Mouse (Mus musculus) v-Abl transformed pro-B cells (cell line): ENCODE results near the gene Ntrk3.

Experiments
- in situ Hi-C, 2 experiments: fragments of 400-800 bp; cut with MboI; formaldehyde crosslinking; loops; one replicate each; pipeline ENCODE4 v1.15.1; 2025; ENCODE audit not compliant: unreplicated experiment in 2 of 2

Ntrk3 gene

DNA sequence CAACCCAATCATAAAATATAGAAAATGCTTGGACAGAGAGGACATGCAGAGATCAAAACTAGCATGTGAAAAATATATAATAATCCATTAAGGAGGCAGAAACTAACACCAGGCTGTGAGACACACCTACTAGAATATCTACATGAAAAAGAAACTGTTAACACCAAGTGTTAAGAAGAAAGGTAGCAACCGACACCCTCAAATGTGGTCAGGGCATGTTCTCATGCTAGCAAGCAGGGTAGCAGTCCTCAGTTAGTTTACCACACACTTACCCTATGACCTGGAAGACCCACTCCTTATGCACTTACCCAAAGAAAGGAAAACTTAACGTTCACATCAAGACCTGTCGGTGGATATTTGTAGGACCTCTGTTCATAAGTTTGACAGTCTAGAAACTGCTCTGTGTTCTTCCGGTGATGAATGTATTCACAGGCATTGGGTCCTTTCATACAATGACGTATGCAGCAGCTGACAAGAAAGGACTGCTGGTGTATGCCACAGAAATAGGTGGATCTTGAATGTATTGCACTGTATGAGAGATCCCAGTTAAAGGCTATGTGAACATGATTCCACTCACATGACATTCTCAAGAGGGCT, at the start of gene Ntrk3:
Ntrk3 (minus strand) TSS at position 399 of the 597 bp plus-strand sequence.
- in situ Hi-C loops, result no loop called here

DNA sequence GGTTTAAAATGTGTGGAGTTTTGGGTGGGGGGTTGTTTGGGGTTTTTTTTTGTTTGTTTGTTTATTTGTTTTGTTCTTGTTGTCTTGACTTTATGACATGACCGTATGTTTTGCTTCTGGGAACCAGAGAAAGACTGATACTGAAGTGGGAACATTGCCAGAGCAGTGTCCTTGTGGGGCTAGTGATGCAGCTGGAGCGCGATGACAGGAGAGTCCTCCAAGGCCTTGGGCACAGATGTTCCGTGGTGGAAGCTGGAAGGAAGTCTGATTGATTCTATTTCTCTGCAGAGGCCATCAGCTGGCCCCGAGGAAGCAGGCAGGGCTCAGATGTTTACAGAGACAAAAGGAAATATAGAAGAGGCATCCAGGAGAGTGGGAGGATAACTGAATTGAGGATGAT, 48.1 kb upstream of the Ntrk3 start:
- in situ Hi-C loops, result loop anchor here (25.0 kb wide), 1 partner anchor 576 kb away; no protein-coding TSS in a partner anchor

- in situ Hi-C loops, result loop anchor here (25.0 kb wide), 1 partner anchor 579 kb away; no protein-coding TSS in a partner anchor
Measured at GRCm38 (mm10) chr7:78782639-78783581, 45.1 kb upstream of the Ntrk3 start, which contains the start of the genes Mrps11 and Mrpl46. Mrps11 (plus strand) TSS chr7:78783119. Mrpl46 (minus strand) TSS chr7:78783531.

DNA sequence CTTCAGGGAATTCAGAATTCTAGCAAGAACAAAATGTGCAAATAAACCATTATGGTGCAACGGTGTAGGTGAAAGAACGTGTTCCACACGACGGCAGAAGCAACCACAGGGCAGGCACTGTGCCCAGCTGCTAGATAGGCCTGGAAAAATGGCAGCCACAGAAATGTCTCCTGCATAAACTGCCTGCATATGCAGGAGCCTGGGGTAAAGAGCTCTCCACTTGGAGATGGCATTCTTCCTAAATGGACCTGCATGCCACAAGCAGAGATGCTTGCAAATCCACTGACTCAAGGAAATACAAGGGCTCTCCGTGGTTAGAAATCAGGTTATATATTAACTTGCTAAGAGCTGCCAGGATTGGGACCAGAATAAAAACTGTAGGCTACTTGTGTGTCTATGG, 40.9 kb upstream of the Ntrk3 start:
- in situ Hi-C loops, result loop anchor here (25.0 kb wide), 1 partner anchor 584 kb away; no protein-coding TSS in a partner anchor

GRCm38 (mm10) chr7:78770936-78771335, 33.1 kb upstream of the Ntrk3 start:
- in situ Hi-C loops, result loop anchor here in 1 of 2 experiments (25.0 kb wide), 1 partner anchor 434 kb away; no protein-coding TSS in a partner anchor

- in situ Hi-C loops, result loop anchor here (5.0 to 25.0 kb wide), 5 partner anchors 97 to 432 kb away; no protein-coding TSS in a partner anchor
Measured at GRCm38 (mm10) chr7:78769075-78769652, 31.4 kb upstream of the Ntrk3 start.

- in situ Hi-C loops, result loop anchor here (5.0 to 25.0 kb wide), 5 partner anchors 96 to 431 kb away; no protein-coding TSS in a partner anchor
Measured at GRCm38 (mm10) chr7:78767929-78768531, 30.2 kb upstream of the Ntrk3 start.

GRCm38 (mm10) chr7:78766019-78766683, 28.3 kb upstream of the Ntrk3 start:
- in situ Hi-C loops, result loop anchor here (5.0 to 25.0 kb wide), 5 partner anchors 94 to 429 kb away; no protein-coding TSS in a partner anchor

DNA sequence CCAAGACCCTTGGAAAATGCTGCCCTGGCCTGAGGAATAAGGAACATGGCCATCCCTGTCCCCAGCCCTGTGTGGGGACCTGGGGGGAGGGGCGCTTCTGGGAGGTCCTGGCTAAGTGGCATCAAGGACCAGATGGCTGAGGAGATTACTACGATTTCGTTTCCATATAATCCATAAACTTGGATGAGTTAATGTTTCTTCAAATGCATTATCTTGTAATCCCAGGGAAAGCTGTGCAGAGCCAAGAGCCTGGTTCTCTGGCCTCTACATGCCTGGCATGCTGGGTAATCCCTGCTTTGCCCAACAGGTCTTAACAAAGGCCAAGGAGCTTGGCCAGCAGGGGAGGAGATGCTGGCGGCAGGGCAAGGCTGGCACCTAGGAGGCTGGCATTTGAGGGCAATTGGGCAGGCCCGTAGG, 27.4 kb upstream of the Ntrk3 start:
- in situ Hi-C loops, result loop anchor here (5.0 to 25.0 kb wide), 5 partner anchors 93 to 428 kb away; no protein-coding TSS in a partner anchor

DNA sequence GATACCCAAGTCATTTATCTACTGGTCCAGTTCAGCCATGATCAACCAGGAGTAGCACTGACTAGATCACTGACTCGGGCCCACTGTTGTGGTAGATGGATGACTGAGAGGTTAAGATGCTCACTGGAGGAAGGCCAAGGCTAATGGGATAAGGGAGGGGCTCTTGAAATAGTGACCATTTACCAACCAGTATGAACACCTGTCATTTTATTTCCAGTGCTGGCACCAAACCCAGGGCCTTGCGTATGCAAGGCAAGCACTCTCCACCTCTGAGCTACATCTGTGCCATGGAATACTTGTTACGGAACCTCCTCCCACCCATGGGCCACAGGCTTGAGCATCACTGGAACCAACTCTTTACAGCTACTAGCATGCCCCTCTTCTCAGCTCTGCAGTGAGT, 26.0 kb upstream of the Ntrk3 start:
- in situ Hi-C loops, result loop anchor here (10.0 to 25.0 kb wide), 2 partner anchors 169 to 426 kb away; no protein-coding TSS in a partner anchor

DNA sequence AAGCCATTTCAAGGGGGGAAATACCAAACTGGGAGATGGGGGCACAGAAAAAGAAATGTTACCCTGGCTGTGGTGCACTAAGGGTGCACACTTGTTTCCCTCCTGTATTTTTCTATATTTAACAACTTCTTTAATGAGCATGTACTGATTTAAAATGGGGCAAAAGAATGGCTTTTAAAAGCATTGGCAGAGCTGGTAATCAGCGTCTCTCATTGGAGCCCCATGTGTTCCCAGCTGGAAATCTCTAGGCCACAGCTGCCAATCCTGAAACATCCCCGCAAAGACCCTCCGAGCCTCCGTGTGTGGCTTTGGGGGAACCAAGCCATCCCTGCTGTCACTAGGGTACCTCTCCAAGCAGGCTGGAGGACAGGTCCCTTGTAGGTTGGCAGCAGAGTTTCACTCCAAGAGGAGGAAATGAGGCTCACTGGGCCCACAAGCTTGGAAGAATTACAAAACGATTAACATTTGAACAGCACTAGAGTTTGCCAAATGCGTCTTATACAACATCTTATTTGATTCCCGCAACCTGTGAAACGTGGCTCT, 16.7 kb upstream of the Ntrk3 start:
- in situ Hi-C loops, result loop anchor here in 1 of 2 experiments (25.0 kb wide), 1 partner anchor 417 kb away; no protein-coding TSS in a partner anchor

DNA sequence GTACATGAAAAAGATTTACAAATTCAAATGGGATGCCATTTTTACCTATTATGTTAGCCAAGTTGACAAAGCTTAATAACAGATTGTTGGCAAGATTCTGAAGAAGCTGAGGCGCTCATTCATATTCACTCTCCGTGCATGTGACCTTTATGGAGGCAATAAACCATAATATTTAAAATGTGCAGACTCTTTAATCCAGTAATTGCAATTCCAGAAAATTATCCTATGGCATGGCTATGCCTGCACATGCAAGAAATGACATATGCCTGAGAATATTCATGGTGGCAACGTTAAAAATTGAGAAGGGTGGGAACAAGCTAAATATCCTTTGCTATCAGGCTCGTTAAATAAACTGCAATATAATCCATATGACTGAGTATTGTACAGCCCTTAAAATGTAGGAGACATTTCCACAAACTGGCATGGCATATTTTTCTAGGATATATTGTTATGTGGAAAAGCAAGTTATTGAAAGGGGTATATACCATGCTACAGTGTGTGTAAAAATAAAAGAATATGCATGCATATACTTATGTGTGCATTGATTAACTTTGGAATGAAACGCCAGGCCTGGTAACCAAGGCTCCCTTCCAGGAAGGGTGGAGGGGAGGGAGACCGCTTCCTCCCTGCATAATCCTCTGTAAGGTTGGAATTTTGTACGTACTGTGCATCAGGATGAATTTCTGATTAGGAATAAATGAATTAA, 16.1 kb upstream of the Ntrk3 start:
- in situ Hi-C loops, result loop anchor here in 1 of 2 experiments (25.0 kb wide), 1 partner anchor 417 kb away; no protein-coding TSS in a partner anchor

DNA sequence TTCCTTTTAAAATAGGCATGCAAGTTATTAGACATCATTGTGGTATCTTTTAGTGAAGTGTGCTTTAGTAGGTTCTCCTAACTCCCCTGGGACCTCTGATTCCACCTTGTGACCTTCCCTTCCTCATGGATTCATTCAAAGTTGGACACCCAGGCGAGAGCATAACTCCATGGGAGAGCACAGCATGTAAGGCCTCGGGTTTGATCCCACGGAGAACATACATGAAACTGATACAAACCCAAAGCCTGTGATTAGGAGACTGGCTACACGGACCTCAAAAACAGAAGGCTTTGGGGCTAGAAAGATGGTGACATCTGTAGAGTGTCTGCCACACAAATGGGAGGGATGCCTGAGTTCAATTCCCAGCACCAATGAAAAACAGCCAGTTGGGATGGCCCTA, 15.1 kb upstream of the Ntrk3 start:
- in situ Hi-C loops, result loop anchor here in 1 of 2 experiments (25.0 kb wide), 1 partner anchor 416 kb away; no protein-coding TSS in a partner anchor

GRCm38 (mm10) chr7:78743731-78744385, 6.0 kb upstream of the Ntrk3 start:
- in situ Hi-C loops, result no loop called here

- in situ Hi-C loops, result no loop called here
Measured at GRCm38 (mm10) chr7:78739351-78740000, 1.7 kb upstream of the Ntrk3 start.

DNA sequence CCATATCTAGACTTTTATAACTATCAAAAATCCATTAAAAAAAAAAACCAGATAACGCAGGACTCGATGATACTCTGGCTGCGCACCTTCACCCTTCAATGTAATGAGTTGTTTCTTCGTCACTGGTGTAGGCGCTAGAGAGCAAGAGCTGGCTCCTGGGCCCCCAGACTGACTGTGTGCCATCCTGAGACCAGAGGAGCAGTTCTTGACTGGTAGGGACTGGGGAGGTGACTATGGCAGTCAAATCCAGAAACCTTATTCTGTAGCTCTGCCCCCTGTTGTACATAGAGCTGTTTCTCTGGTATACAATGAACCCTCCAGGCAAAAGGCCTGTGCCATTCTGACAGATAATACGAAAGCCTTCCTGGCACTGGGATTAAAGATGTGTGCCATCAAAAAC, 616 bp downstream of the Ntrk3 start:
- in situ Hi-C loops, result no loop called here

DNA sequence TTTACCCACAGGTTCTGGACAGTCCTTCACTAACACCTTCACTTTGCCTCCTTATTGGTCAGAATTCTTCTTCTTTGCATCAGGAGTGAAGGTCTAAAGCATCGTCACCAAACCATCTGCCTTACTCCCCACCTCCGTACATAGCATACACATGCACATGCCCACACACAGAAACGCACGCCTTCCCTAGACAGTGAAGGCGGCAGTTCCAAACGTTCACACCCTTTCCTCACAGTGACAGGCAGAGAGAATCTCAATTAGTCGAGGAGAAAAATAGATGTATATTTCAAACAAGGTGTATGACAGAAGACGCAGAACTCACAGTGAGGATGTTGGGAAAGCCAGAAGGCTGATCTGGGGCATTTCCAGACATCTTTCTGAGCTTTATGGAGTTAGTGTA, 6.4 kb downstream of the Ntrk3 start:
- in situ Hi-C loops, result no loop called here
